Mouse (Mus musculus) heart, embryonic 11.5 days (tissue): ENCODE measurements at regions not wholly inside any gene's neighbourhood (a gene's known extent, or its start where the extent isn't known, plus 50 kb on each side); places are given as distances from the start of the nearest gene placed in this dataset.

Source experiments
- ATAC-seq: fragments of 200-750 bp; cut with Nextera tagmentation; replicated peaks from 2 replicates; pipeline ENCODE4 v1.8.0; 2017; ENCODE audit warnings: moderate library complexity; ENCODE audit not compliant: insufficient number of reproducible peaks, low FRiP score, low TSS enrichment
- H3K27ac ChIP-seq: fragments of 300-500 bp; sonication (generic); 2 replicates; pipeline ENCODE4 v1.5.1; 2014; ENCODE audit warnings: mild to moderate bottlenecking, low read depth, low read length
- H3K27me3 ChIP-seq: fragments of 300-500 bp; sonication (generic); 2 replicates; pipeline ENCODE4 v1.6.1; 2014; ENCODE audit warnings: mild to moderate bottlenecking, low read length, mixed read lengths; ENCODE audit not compliant: control insufficient read depth, insufficient read depth
- H3K36me3 ChIP-seq: fragments of 300-500 bp; sonication (generic); 2 replicates; pipeline ENCODE4 v1.6.1; 2014; ENCODE audit warnings: mild to moderate bottlenecking, low read length, moderate library complexity, mixed read lengths; ENCODE audit not compliant: control insufficient read depth, insufficient read depth
- H3K4me1 ChIP-seq: fragments of 300-500 bp; sonication (generic); 2 replicates; pipeline ENCODE4 v1.6.1; 2014; ENCODE audit warnings: low read length; ENCODE audit not compliant: control insufficient read depth, insufficient read depth
- H3K4me2 ChIP-seq: fragments of 300-500 bp; sonication (generic); 2 replicates; pipeline ENCODE4 v1.6.1; 2014; ENCODE audit warnings: mild to moderate bottlenecking, moderate library complexity
- H3K4me3 ChIP-seq: fragments of 300-500 bp; sonication (generic); 2 replicates; pipeline ENCODE4 v1.5.1; 2014; ENCODE audit warnings: low read depth, low read length
- H3K9ac ChIP-seq: fragments of 300-500 bp; sonication (generic); 2 replicates; pipeline ENCODE4 v1.6.1; 2014; ENCODE audit warnings: mild to moderate bottlenecking, low read depth, low read length, moderate library complexity
- H3K9me3 ChIP-seq: fragments of 300-500 bp; sonication (generic); replicated peaks from 2 replicates; pipeline ENCODE4 v1.6.1; 2016; ENCODE audit warnings: low read length; ENCODE audit not compliant: control insufficient read depth
- WGBS: fragments of 180-500 bp; shearing (Covaris S2); extraction: QIAGEN DNeasy Blood & Tissue Kit; methylation state at CpG from one replicate; pipeline ENCODE4 v1.1.7; 2014; ENCODE audit not compliant: insufficient replicate concordance; 5-methylcytosine and 5-hydroxymethylcytosine counted together

DNA sequence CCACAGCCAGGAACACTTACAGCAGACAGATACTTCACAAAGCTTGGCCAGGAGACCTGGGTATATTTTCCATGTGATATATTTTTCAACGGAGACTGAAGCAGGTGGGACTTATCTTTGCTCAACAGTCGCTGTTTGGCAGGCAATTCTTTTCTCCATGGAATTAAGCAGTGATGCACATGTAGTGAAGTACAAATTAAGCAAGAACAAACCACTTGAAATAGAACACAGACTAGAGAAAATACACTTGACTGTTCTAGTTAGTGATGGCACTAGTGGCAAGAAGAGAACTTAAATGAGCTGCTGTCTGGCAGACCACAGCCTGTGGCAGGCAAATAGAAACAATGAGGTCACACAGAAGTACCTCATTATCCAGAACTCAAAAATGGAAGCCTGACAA lies 57.8 kb upstream of the P3h2 start:
- H3K27me3 ChIP-seq = no peaks in the 10 kb centered on the region
- no peak overlapping the region for H3K4me2 ChIP-seq
- peak overlapping the region; percentile 29; the same call in 1 of the 2 replicates for H3K27ac ChIP-seq
- no peak overlapping the region for H3K9ac ChIP-seq
- H3K4me3 ChIP-seq = no peak overlapping the region
- H3K4me1 ChIP-seq = peaks cover 5% of the 10 kb centered on the region; the same call in 1 of the 2 replicates
- H3K36me3 ChIP-seq = no peaks in the 10 kb centered on the region
- 67% methylated on average over 2 of the region's 2 CpGs for WGBS
- H3K9me3 ChIP-seq = no peaks in the 10 kb centered on the region
- no peak for ATAC-seq

DNA sequence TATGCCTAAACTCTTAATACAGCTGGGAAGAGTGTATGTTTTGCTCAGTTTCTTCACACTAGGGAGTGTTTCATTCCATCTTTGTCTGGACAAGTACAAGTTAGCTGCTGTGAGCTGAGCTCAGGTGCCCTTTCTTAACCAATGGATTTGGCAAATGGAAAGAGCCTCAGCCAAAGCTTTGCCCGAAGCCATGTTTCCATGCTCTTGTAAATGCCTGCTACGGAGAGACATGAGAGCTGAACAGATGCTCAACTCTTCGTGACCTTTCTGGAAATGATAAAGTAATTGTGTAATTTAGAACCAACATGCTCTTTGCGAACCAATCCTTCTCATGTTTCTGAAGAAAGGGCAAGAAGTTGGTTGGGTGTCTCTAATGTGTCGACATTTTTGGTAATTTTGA lies 52.0 kb upstream of the P3h2 start:
- Histone ChIP-seq H3K36me3 (no peaks in the 10 kb centered on the region), H3K4me3 (no peak overlapping the region), H3K27me3 (no peaks in the 10 kb centered on the region), H3K4me1 (no peaks in the 10 kb centered on the region), H3K9ac (no peak overlapping the region), H3K9me3 (no peaks in the 10 kb centered on the region), H3K4me2 (no peak overlapping the region), H3K27ac (no peak overlapping the region)
- WGBS = 80% methylated on average over 5 of the region's 5 CpGs
- no peak for ATAC-seq
